Mouse (Mus musculus) limb, embryonic 12.5 days (tissue): Measurements from ENCODE around the gene Snx5. TPM values are rescaled to one million over a fixed set of nuclear protein-coding genes. Genes with fewer than 3 reads are reported as not detected.

ENCODE experiments used
- ATAC-seq: fragments of 200-750 bp; cut with Nextera tagmentation; 2 replicates; pipeline ENCODE4 v1.8.0; 2017; ENCODE audit warnings: low read depth, moderate TSS enrichment; ENCODE audit not compliant: insufficient number of reproducible peaks, insufficient read depth, low FRiP score, low TSS enrichment
- H3K27ac ChIP-seq: fragments of 300-500 bp; sonication (generic); 2 replicates; pipeline ENCODE4 v1.5.1; 2016; ENCODE audit warnings: mild to moderate bottlenecking, moderate library complexity
- H3K27me3 ChIP-seq: fragments of 300-500 bp; sonication (generic); 2 replicates; pipeline ENCODE4 v1.6.1; 2016; ENCODE audit warnings: mild to moderate bottlenecking, moderate library complexity
- H3K36me3 ChIP-seq: fragments of 300-500 bp; sonication (generic); 2 replicates; pipeline ENCODE4 v1.6.1; 2016; ENCODE audit warnings: mild to moderate bottlenecking, moderate library complexity
- H3K4me1 ChIP-seq: fragments of 300-500 bp; sonication (generic); replicated peaks from 2 replicates; pipeline ENCODE4 v1.6.1; 2016
- H3K4me2 ChIP-seq: fragments of 300-500 bp; sonication (generic); 2 replicates; pipeline ENCODE4 v1.6.1; 2016; ENCODE audit warnings: mild to moderate bottlenecking, moderate library complexity
- H3K4me3 ChIP-seq: fragments of 300-500 bp; sonication (generic); replicated peaks from 2 replicates; pipeline ENCODE4 v1.5.1; 2016; ENCODE audit warnings: mild to moderate bottlenecking
- H3K9ac ChIP-seq: fragments of 300-500 bp; sonication (generic); replicated peaks from 2 replicates; pipeline ENCODE4 v1.6.1; 2016; ENCODE audit warnings: mild to moderate bottlenecking, moderate library complexity
- H3K9me3 ChIP-seq: fragments of 300-500 bp; sonication (generic); 2 replicates; pipeline ENCODE4 v1.6.1; 2016; ENCODE audit warnings: mild to moderate bottlenecking, moderate library complexity
- WGBS: fragments of 180-500 bp; shearing (Covaris S2); methylation state at CpG from one replicate; pipeline ENCODE4 v1.1.7; 2016; 5-methylcytosine and 5-hydroxymethylcytosine counted together
- polyA plus RNA-seq: library from polyadenylated mRNA; unstranded; fragments of >200 nt; fragmentation: Nextera tagmentation; extraction: Ambion mirVana; gene quantifications from 2 replicates; pipeline ENCODE4 v1.2.1, GENCODE M21; 2016

Gene Snx5
- polyA plus RNA-seq, result 139 and 145 TPM in 2 replicates

- Histone ChIP-seq H3K36me3 (no peaks in the 10 kb centered on the region; the same call in 1 of the 2 replicates), H3K4me1 (peaks cover 36% of the 10 kb centered on the region), H3K27ac (peak within 1 kb of the TSS; percentile 96), H3K9me3 (no peaks in the 10 kb centered on the region), H3K4me3 (peak within 1 kb of the TSS; percentile 90), H3K9ac (peak within 1 kb of the TSS; percentile 98), H3K27me3 (no peaks in the 10 kb centered on the region), H3K4me2 (peak within 1 kb of the TSS; percentile 72)
- peak; percentile 98 for ATAC-seq
- 1% methylated on average over 92 of the region's 93 CpGs for WGBS
Measured at GRCm38 (mm10) chr2:144270507-144271420, at the start of gene Snx5, which contains the start of gene Mgme1. TSS of gene Snx5 (minus strand) at chr2:144270906. TSS of gene Mgme1 (plus strand) at chr2:144270663.

- H3K36me3 ChIP-seq, result no peaks in the 10 kb centered on the region
- WGBS, result 80% methylated on average over 2 of the region's 2 CpGs
- no peaks in the 10 kb centered on the region for H3K9me3 ChIP-seq
- no peak overlapping the region for H3K9ac ChIP-seq
- no peak for ATAC-seq
- H3K4me1 ChIP-seq, result peaks cover 4% of the 10 kb centered on the region; the same call in 1 of the 2 replicates
- no peaks in the 10 kb centered on the region for H3K27me3 ChIP-seq
- H3K4me3 ChIP-seq, result no peak overlapping the region
- H3K27ac ChIP-seq, result no peak overlapping the region
- no peak overlapping the region for H3K4me2 ChIP-seq
Measured at GRCm38 (mm10) chr2:144311372-144311771, 40.7 kb upstream of the Snx5 start.

GRCm38 (mm10) chr2:144310273-144310672 is 39.6 kb upstream of the Snx5 start:
- H3K36me3 ChIP-seq, result no peaks in the 10 kb centered on the region
- H3K9me3 ChIP-seq, result no peaks in the 10 kb centered on the region
- no peak for ATAC-seq
- no peak overlapping the region for H3K9ac ChIP-seq
- no peak overlapping the region for H3K4me3 ChIP-seq
- H3K4me1 ChIP-seq, result peaks cover 4% of the 10 kb centered on the region; the same call in 1 of the 2 replicates
- no peak overlapping the region for H3K4me2 ChIP-seq
- 54% methylated on average over 5 of the region's 5 CpGs for WGBS
- H3K27ac ChIP-seq, result no peak overlapping the region
- H3K27me3 ChIP-seq, result no peaks in the 10 kb centered on the region

GRCm38 (mm10) chr2:144308561-144308960 is 37.9 kb upstream of the Snx5 start:
- H3K9ac ChIP-seq, result no peak overlapping the region
- H3K4me3 ChIP-seq, result no peak overlapping the region
- H3K9me3 ChIP-seq, result no peaks in the 10 kb centered on the region
- H3K4me2 ChIP-seq, result no peak overlapping the region
- H3K36me3 ChIP-seq, result no peaks in the 10 kb centered on the region
- no peaks in the 10 kb centered on the region for H3K27me3 ChIP-seq
- H3K4me1 ChIP-seq, result peaks cover 4% of the 10 kb centered on the region; the same call in 1 of the 2 replicates
- ATAC-seq, result no peak
- WGBS, result 64% methylated on average over 8 of the region's 8 CpGs
- no peak overlapping the region for H3K27ac ChIP-seq

- Histone ChIP-seq H3K27me3 (no peaks in the 10 kb centered on the region), H3K4me3 (no peak overlapping the region), H3K9me3 (no peaks in the 10 kb centered on the region), H3K36me3 (no peaks in the 10 kb centered on the region), H3K27ac (no peak overlapping the region), H3K4me2 (no peak overlapping the region), H3K9ac (no peak overlapping the region), H3K4me1 (peaks cover 4% of the 10 kb centered on the region; the same call in 1 of the 2 replicates)
- no peak for ATAC-seq
- WGBS, result 51% methylated on average over 18 of the region's 18 CpGs
Measured at GRCm38 (mm10) chr2:144305721-144306294, 35.1 kb upstream of the Snx5 start.

- H3K9ac ChIP-seq, result no peak overlapping the region
- no peak overlapping the region for H3K4me3 ChIP-seq
- 91% methylated on average over 11 of the region's 11 CpGs for WGBS
- no peak for ATAC-seq
- no peaks in the 10 kb centered on the region for H3K4me1 ChIP-seq
- H3K36me3 ChIP-seq, result no peaks in the 10 kb centered on the region
- H3K4me2 ChIP-seq, result no peak overlapping the region
- H3K27me3 ChIP-seq, result no peaks in the 10 kb centered on the region
- no peak overlapping the region for H3K27ac ChIP-seq
- no peaks in the 10 kb centered on the region for H3K9me3 ChIP-seq
Measured at GRCm38 (mm10) chr2:144301101-144301500, 30.4 kb upstream of the Snx5 start.

GRCm38 (mm10) chr2:144299749-144300669 is 29.3 kb upstream of the Snx5 start:
- no peaks in the 10 kb centered on the region for H3K9me3 ChIP-seq
- H3K4me3 ChIP-seq, result no peak overlapping the region
- H3K4me1 ChIP-seq, result no peaks in the 10 kb centered on the region
- 78% methylated on average over 9 of the region's 9 CpGs for WGBS
- H3K27me3 ChIP-seq, result no peaks in the 10 kb centered on the region
- no peaks in the 10 kb centered on the region for H3K36me3 ChIP-seq
- no peak overlapping the region for H3K9ac ChIP-seq
- no peak overlapping the region for H3K4me2 ChIP-seq
- no peak overlapping the region for H3K27ac ChIP-seq
- no peak for ATAC-seq

GRCm38 (mm10) chr2:144295145-144295735 is 24.5 kb upstream of the Snx5 start:
- Histone ChIP-seq H3K9ac (no peak overlapping the region), H3K4me1 (no peaks in the 10 kb centered on the region), H3K4me2 (no peak overlapping the region), H3K9me3 (no peaks in the 10 kb centered on the region), H3K4me3 (no peak overlapping the region), H3K36me3 (no peaks in the 10 kb centered on the region), H3K27ac (no peak overlapping the region), H3K27me3 (no peaks in the 10 kb centered on the region)
- WGBS, result 71% methylated on average over 9 of the region's 9 CpGs
- no peak for ATAC-seq

GRCm38 (mm10) chr2:144291600-144292305 is 21.0 kb upstream of the Snx5 start:
- H3K27me3 ChIP-seq, result no peaks in the 10 kb centered on the region
- no peak for ATAC-seq
- H3K9ac ChIP-seq, result no peak overlapping the region
- H3K9me3 ChIP-seq, result no peaks in the 10 kb centered on the region
- 87% methylated on average over 11 of the region's 11 CpGs for WGBS
- no peaks in the 10 kb centered on the region for H3K36me3 ChIP-seq
- H3K27ac ChIP-seq, result no peak overlapping the region
- H3K4me2 ChIP-seq, result no peak overlapping the region
- H3K4me3 ChIP-seq, result no peak overlapping the region
- no peaks in the 10 kb centered on the region for H3K4me1 ChIP-seq

GRCm38 (mm10) chr2:144290321-144290720 is 19.6 kb upstream of the Snx5 start:
- Histone ChIP-seq H3K4me3 (no peak overlapping the region), H3K36me3 (no peaks in the 10 kb centered on the region), H3K4me2 (no peak overlapping the region), H3K4me1 (no peaks in the 10 kb centered on the region), H3K9ac (no peak overlapping the region), H3K9me3 (no peaks in the 10 kb centered on the region), H3K27ac (no peak overlapping the region), H3K27me3 (no peaks in the 10 kb centered on the region)
- 87% methylated on average over 7 of the region's 7 CpGs for whole genome bisulfite sequencing
- ATAC-seq, result no peak
